Mouse (Mus musculus): ENCODE measurements around the gene Rgs9. TPM values are rescaled to one million over a fixed set of nuclear protein-coding genes. Genes with fewer than 3 reads are reported as not detected.

The Rgs9 gene
- polyA plus RNA-seq, 1 experiment from 2014 or later, result 2.8 TPM

DNA sequence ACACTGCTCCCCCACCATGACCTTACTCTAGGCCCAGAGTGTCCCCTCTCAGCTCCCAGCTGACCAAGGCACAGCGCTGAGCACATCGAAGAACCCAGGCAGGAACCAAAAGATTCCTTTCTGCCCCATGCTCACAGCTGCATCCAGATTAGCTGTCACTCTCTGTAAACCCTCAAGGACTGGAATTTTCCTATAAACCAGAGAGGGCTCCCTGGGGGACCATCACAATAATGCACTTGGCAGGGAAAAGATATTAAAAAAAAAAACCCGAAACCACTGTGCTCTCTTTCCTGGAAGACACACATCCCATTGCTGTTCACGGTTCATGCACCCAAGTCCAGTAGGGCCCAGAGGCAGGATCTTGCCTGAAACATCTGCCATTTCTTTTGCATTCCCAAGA, 31.4 kb upstream of the Rgs9 start:
- no peaks in the 10 kb centered on the region for H3K4me1 ChIP-seq (replicated peaks; ENCODE audit: control insufficient read depth, insufficient read depth, low read length)
- no peaks in the 10 kb centered on the region for H3K36me3 ChIP-seq (ENCODE audit: control insufficient read depth, insufficient read depth)
- no peak overlapping the region for H3K9ac ChIP-seq (ENCODE audit: low read depth, low read length)
- no peaks in the 10 kb centered on the region for H3K27me3 ChIP-seq (replicated peaks; ENCODE audit: control insufficient read depth, insufficient read depth, low read length)
- H3K9me3 ChIP-seq (ENCODE audit: control insufficient read depth), result no peaks in the 10 kb centered on the region
- 59% methylated on average over 4 of the region's 4 CpGs for whole genome bisulfite sequencing
- ATAC-seq, result no peak
- H3K4me3 ChIP-seq (ENCODE audit: low read depth, low read length), result no peak overlapping the region
- no peak for TF ChIP-seq CTCF (IDR thresholded peaks at IDR 0.05; ENCODE audit: low read depth)
- no peak overlapping the region for H3K4me2 ChIP-seq (replicated peaks; ENCODE audit: low read depth)
- H3K27ac ChIP-seq (ENCODE audit: low read depth, low read length), result no peak overlapping the region

DNA sequence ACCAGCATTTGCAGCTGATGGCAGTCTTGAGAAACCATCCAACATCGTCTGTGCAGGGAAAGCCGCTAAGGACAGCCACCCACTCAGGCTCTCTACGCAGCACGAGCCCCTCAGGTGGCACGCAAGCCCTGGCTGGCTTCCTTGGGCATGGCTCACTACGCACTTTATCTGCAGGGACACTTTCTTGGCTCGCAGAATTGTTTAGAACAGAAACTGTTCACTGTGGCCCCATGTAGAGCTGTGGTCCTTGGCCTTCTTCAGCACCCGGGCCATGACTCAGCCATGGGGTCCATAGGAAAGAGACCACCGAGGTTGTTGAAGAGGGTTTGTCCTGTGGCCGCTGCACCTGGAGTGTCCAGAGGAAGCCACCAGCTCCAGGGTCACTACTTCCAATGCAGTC, 30.0 kb upstream of the Rgs9 start:
- Histone ChIP-seq H3K4me1 (replicated peaks; ENCODE audit: control insufficient read depth, insufficient read depth, low read length) (no peaks in the 10 kb centered on the region), H3K27ac (ENCODE audit: low read depth, low read length) (no peak overlapping the region), H3K9ac (ENCODE audit: low read depth, low read length) (no peak overlapping the region), H3K4me2 (replicated peaks; ENCODE audit: low read depth) (no peak overlapping the region), H3K9me3 (ENCODE audit: control insufficient read depth) (no peaks in the 10 kb centered on the region), H3K27me3 (replicated peaks; ENCODE audit: control insufficient read depth, insufficient read depth, low read length) (no peaks in the 10 kb centered on the region), H3K4me3 (ENCODE audit: low read depth, low read length) (no peak overlapping the region), H3K36me3 (ENCODE audit: control insufficient read depth, insufficient read depth) (no peaks in the 10 kb centered on the region)
- ATAC-seq, result no peak
- WGBS, result 76% methylated on average over 10 of the region's 10 CpGs
- no peak for TF ChIP-seq CTCF (IDR thresholded peaks at IDR 0.05; ENCODE audit: low read depth)

DNA sequence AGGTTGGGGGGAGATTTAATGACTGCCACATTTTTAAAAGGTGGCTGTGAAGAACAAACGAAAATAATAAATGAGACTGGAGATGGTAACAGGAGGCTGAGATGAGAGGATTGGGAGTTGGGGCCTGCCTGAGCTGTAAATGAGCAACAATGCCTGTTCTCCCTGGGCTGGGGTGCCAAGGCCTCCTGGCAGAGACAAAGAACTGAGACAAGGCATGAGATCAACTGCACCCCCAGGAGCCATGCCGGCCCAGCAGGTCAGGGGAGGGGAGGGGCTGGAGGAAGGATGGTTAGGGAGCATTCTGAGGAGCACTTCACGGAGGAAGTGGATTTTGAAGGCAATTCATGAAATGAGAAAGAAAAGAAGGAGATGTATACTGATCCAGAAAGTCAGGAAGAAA, 29.5 kb upstream of the Rgs9 start:
- Histone ChIP-seq H3K27ac (ENCODE audit: low read depth, low read length) (no peak overlapping the region), H3K4me2 (replicated peaks; ENCODE audit: low read depth) (no peak overlapping the region), H3K27me3 (replicated peaks; ENCODE audit: control insufficient read depth, insufficient read depth, low read length) (no peaks in the 10 kb centered on the region), H3K4me1 (replicated peaks; ENCODE audit: control insufficient read depth, insufficient read depth, low read length) (no peaks in the 10 kb centered on the region), H3K4me3 (ENCODE audit: low read depth, low read length) (no peak overlapping the region), H3K9me3 (ENCODE audit: control insufficient read depth) (no peaks in the 10 kb centered on the region), H3K36me3 (ENCODE audit: control insufficient read depth, insufficient read depth) (no peaks in the 10 kb centered on the region), H3K9ac (ENCODE audit: low read depth, low read length) (no peak overlapping the region)
- ATAC-seq, result no peak
- no peak for TF ChIP-seq CTCF (IDR thresholded peaks at IDR 0.05; ENCODE audit: low read depth)
- 54% methylated on average over 3 of the region's 3 CpGs for WGBS

DNA sequence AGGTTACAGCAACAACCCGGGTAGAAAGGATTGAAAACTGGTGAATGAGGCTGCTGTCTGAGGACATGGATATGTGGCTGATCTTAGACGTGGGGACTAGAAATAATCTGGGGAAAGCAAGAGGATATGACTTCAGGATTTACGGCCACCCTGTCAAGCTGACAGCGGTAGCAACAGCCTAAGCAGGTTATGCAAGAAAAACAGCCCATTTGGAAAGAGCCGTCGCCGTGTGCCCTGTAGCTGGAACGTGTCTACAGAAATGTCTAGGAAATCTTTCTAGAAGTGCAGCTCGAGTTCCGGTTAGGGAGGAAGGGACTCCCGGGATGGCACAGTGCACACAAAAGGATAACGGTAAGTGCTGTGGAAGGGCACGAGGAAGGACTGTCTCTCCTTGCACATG, 28.3 kb upstream of the Rgs9 start:
- Histone ChIP-seq H3K4me1 (replicated peaks; ENCODE audit: control insufficient read depth, insufficient read depth, low read length) (no peaks in the 10 kb centered on the region), H3K4me3 (ENCODE audit: low read depth, low read length) (no peak overlapping the region), H3K36me3 (ENCODE audit: control insufficient read depth, insufficient read depth) (no peaks in the 10 kb centered on the region), H3K27me3 (replicated peaks; ENCODE audit: control insufficient read depth, insufficient read depth, low read length) (no peaks in the 10 kb centered on the region), H3K27ac (ENCODE audit: low read depth, low read length) (no peak overlapping the region), H3K9ac (ENCODE audit: low read depth, low read length) (no peak overlapping the region), H3K4me2 (replicated peaks; ENCODE audit: low read depth) (no peak overlapping the region), H3K9me3 (ENCODE audit: control insufficient read depth) (no peaks in the 10 kb centered on the region)
- no peak for TF ChIP-seq CTCF (IDR thresholded peaks at IDR 0.05; ENCODE audit: low read depth)
- WGBS, result 42% methylated on average over 13 of the region's 13 CpGs
- ATAC-seq, result no peak

DNA sequence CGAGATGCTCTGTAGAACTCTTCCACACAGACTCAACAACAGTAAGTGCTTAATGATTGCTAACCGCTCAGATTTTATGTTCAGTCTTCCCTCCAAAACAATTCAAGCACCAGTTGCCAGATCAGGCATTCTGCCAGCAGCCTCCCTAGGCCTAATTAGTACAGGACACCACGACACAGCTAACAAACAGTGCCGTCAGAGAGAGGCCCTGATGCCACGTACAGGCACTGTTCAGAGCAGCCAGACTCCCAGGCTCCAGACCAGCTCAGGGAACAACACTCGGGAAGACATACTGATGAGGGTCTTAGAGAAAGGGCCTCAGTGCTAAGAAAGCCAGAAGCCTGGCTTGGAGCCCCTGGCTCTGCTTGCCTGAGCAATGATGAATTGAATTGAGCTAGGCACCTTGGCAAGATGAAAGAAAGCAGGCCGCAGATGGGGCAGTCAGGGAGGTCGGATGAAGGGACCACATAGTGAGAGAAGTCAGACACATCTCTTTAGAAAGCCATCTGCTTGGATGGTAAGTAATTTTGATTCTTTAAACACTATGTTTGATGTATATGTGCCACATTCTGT, 22.5 kb upstream of the Rgs9 start:
- Histone ChIP-seq H3K27me3 (replicated peaks; ENCODE audit: control insufficient read depth, insufficient read depth, low read length) (no peaks in the 10 kb centered on the region), H3K4me1 (replicated peaks; ENCODE audit: control insufficient read depth, insufficient read depth, low read length) (no peaks in the 10 kb centered on the region), H3K4me3 (ENCODE audit: low read depth, low read length) (no peak overlapping the region), H3K4me2 (replicated peaks; ENCODE audit: low read depth) (no peak overlapping the region), H3K9ac (ENCODE audit: low read depth, low read length) (no peak overlapping the region), H3K36me3 (ENCODE audit: control insufficient read depth, insufficient read depth) (no peaks in the 10 kb centered on the region), H3K9me3 (ENCODE audit: control insufficient read depth) (no peaks in the 10 kb centered on the region), H3K27ac (ENCODE audit: low read depth, low read length) (no peak overlapping the region)
- no peak for ATAC-seq
- WGBS, result 51% methylated on average over 8 of the region's 8 CpGs
- TF ChIP-seq CTCF (IDR thresholded peaks at IDR 0.05; ENCODE audit: low read depth), result no peak

DNA sequence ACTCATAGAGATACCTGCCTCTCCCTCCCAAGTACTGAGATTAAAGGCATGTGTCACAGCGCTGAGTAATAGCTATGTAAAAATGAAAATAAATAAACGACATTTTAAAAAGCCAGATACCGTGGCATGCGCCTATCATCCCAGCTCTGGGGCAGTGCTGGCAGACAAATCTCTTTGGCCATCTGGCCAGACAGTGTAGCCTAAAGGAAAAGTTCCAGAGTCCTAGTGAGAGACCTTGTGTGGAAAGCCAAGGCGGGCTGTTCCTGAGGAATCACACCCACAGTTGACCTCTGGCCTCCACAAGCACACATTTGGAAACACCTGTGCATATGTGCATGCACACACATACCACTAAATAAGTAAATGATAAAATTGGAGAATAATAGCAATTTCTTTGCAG, 22.0 kb upstream of the Rgs9 start:
- Histone ChIP-seq H3K36me3 (ENCODE audit: control insufficient read depth, insufficient read depth) (no peaks in the 10 kb centered on the region), H3K4me2 (replicated peaks; ENCODE audit: low read depth) (no peak overlapping the region), H3K9me3 (ENCODE audit: control insufficient read depth) (no peaks in the 10 kb centered on the region), H3K9ac (ENCODE audit: low read depth, low read length) (no peak overlapping the region), H3K27me3 (replicated peaks; ENCODE audit: control insufficient read depth, insufficient read depth, low read length) (no peaks in the 10 kb centered on the region), H3K4me1 (replicated peaks; ENCODE audit: control insufficient read depth, insufficient read depth, low read length) (no peaks in the 10 kb centered on the region), H3K4me3 (ENCODE audit: low read depth, low read length) (no peak overlapping the region), H3K27ac (ENCODE audit: low read depth, low read length) (no peak overlapping the region)
- ATAC-seq, result no peak
- no peak for TF ChIP-seq CTCF (IDR thresholded peaks at IDR 0.05; ENCODE audit: low read depth)
- WGBS, result 78% methylated on average over 5 of the region's 5 CpGs

DNA sequence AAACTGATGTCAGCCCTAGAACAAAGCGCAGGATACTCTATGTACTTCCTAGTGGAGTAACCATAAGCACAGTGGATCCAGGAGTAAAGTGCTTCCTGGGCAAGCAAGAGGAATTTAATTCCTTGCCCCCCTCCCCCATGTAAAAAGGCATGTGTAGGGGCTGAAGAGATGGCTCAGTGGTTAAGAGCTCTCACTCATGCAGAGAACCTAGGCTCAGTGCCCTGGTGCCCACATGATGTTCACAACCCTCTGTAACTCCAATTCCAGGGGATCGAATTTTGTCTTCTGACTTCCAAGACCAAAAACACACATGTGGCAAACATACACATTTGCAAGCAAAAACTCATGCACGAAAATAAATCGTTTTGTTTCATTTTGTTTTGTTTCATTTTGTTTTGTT, 21.5 kb upstream of the Rgs9 start:
- no peak for TF ChIP-seq CTCF (IDR thresholded peaks at IDR 0.05; ENCODE audit: low read depth)
- H3K9ac ChIP-seq (ENCODE audit: low read depth, low read length), result no peak overlapping the region
- 87% methylated on average over 4 of the region's 4 CpGs for WGBS
- H3K9me3 ChIP-seq (ENCODE audit: control insufficient read depth), result no peaks in the 10 kb centered on the region
- no peaks in the 10 kb centered on the region for H3K27me3 ChIP-seq (replicated peaks; ENCODE audit: control insufficient read depth, insufficient read depth, low read length)
- H3K27ac ChIP-seq (ENCODE audit: low read depth, low read length), result no peak overlapping the region
- no peak for ATAC-seq
- H3K36me3 ChIP-seq (ENCODE audit: control insufficient read depth, insufficient read depth), result no peaks in the 10 kb centered on the region
- H3K4me3 ChIP-seq (ENCODE audit: low read depth, low read length), result no peak overlapping the region
- H3K4me1 ChIP-seq (replicated peaks; ENCODE audit: control insufficient read depth, insufficient read depth, low read length), result no peaks in the 10 kb centered on the region
- H3K4me2 ChIP-seq (replicated peaks; ENCODE audit: low read depth), result no peak overlapping the region
